8 mouse cellular contexts compared by ENCODE assay signal in the genomic region with DNA sequence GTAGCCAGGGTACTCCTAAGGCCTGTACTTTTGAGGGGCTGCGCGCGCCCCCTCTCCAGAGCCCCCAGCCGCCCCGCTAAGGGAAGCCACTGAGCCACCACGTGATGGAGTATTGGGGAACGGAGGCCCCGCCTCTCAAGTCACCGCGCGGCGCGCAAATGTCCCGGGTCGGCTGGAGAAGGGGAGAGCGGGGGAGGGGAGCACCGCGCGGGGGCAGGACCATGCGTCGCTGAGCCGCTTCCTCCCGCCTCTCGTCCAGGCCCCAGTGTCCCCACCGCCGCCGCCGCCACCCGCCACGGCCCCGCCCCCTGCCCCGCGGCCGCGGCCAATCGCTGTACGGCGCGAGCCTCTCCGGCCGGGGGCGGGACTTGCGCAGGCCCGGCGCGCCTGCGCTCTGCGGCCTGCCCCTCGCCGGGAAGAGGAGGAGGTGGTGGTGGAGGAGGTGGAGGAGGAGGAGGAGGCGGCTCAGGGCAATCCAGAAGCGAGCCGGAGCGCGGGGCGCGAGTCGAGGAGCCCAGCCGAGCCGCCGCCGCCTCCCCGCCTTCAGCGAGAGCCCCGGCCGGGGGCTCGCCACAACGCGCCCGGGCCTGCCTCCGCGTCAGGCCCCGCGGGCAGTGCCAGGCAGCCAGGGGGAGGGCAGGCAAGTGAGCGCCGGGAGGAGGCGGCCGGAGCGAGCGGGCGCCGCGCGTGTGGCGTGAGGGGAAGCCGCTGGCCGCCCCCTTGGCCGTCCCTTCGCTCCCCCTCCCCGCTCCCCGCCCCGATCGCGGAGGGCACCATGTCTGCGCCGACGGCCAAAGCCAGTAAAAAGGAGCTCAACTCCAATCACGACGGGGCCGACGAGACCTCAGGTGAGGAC. TPM values are rescaled to one million over a fixed set of nuclear protein-coding genes. Genes with fewer than 3 reads are reported as not detected.
DNase-seq lines count a peak whose midpoint lies in the region; ATAC-seq and TF ChIP-seq lines count a peak whose summit lies in the region.

No protein-coding gene starts in this region.

- peaks cover 41% of the 10 kb centered on the region for H3K79me2 ChIP-seq in macrophage (ENCODE audit: inconsistent target)

- peak overlapping the region; percentile 99 for H3K27ac ChIP-seq in hindbrain, embryonic 16.5 days (ENCODE audit: low read depth, low read length)
- H3K27ac ChIP-seq in left cerebral cortex, adult 2 months, result peak overlapping the region; percentile 93
- H3K27ac ChIP-seq in macrophage, result peak overlapping the region; percentile 77

- peaks cover 31% of the 10 kb centered on the region for H3K4me1 ChIP-seq in hindbrain, embryonic 16.5 days (ENCODE audit: control insufficient read depth, insufficient read depth, low read depth, low read length)

- ATAC-seq in hindbrain, embryonic 16.5 days, result peak; percentile 96

- H3K9ac ChIP-seq in hindbrain, embryonic 16.5 days (ENCODE audit: low read depth, low read length), result peak overlapping the region; percentile 98

- H3K4me3 ChIP-seq in hindbrain, embryonic 16.5 days (ENCODE audit: low read length), result peak overlapping the region; percentile 99
- H3K4me3 ChIP-seq in left cerebral cortex, adult 2 months, result peak overlapping the region; percentile 94
- H3K4me3 ChIP-seq in macrophage (ENCODE audit: inconsistent target), result peak overlapping the region; percentile 39

- DNase-seq in ZHBTc4 (ENCODE audit: low read depth, low spot score), result peak; percentile 96
- peak; percentile 83 to 96 for DNase-seq in cerebellum, postnatal 4 days (ENCODE audit: low spot score in 2 of 2)
- DNase-seq in gastrocnemius, adult 18-20 months (ENCODE audit: low spot score), result peak; percentile 94
- DNase-seq in left cerebral cortex, adult 2 months (ENCODE audit: extremely low spot score in 1 of 2, low spot score in 2 of 2), result peak; percentile 93 to 94
- DNase-seq in retina, postnatal 7 days (ENCODE audit: low read depth, low spot score), result peak; percentile 90
- DNase-seq in urinary bladder, adult 18-20 months (ENCODE audit: low spot score in 2 of 2), result peak; percentile 81 to 93

- WGBS in hindbrain, embryonic 16.5 days, result under 1% methylated on average over 42 of the region's 101 CpGs
- 0% methylated on average over 71 of the region's 101 CpGs for WGBS in macrophage (ENCODE audit: missing documents)

- intact Hi-C loops in left cerebral cortex, adult 2 months (cut with DNase I), result loop anchor here (2.0 kb wide), 1 partner anchor 59 kb away; the partner anchor contains the start of gene Zer1

- H3K4me2 ChIP-seq in hindbrain, embryonic 16.5 days (ENCODE audit: low read length), result peak overlapping the region; percentile 59

- no peaks in the 10 kb centered on the region for H3K27me3 ChIP-seq in hindbrain, embryonic 16.5 days (replicated peaks; ENCODE audit: control insufficient read depth, insufficient read depth, low read length)

- H3K36me3 ChIP-seq in hindbrain, embryonic 16.5 days (ENCODE audit: control insufficient read depth, insufficient read depth, low read length), result 0 out of 2 replicates have a peak, but pooled peaks cover 4% of the 10 kb centered on the region
- H3K36me3 ChIP-seq in macrophage (ENCODE audit: inconsistent target), result peaks cover 7% of the 10 kb centered on the region; the same call in 1 of the 2 replicates

- TF ChIP-seq CTCF in left cerebral cortex, adult 2 months (IDR thresholded peaks at IDR 0.05), result no peak

- H3K9me3 ChIP-seq in hindbrain, embryonic 16.5 days (ENCODE audit: control insufficient read depth, low read length), result no peaks in the 10 kb centered on the region

RNA-seq across cellular contexts. Expression of gene Set, which starts 9.1 kb away (rescaled TPM):
- 100 to 1,000 TPM in 1 of 2 experiments, 10 to 100 TPM in 1; 87.1 to 104 TPM for total RNA-seq in gastrocnemius, adult 18-20 months (2021)
- polyA plus RNA-seq in hindbrain, embryonic 16.5 days (2015; fragmentation: Nextera tagmentation; extraction: Ambion mirVana), result 284 and 285 TPM in 2 replicates
- 100 to 1,000 TPM; 191 to 192 TPM for total RNA-seq in left cerebral cortex, adult 2 months (2021)
- total RNA-seq in macrophage (2018; cell fraction: chromatin; rRNA removed), result 10 to 100 TPM in 24 of 26 experiments, 1 to 10 TPM in 2; 8.1 to 78.0 (median 28.9) TPM
- 100 to 1,000 TPM; 135 to 243 (median 176) TPM for total RNA-seq in macrophage (2018; cell fraction: cytosol; rRNA removed)
- 100 to 1,000 TPM in 8 of 26 experiments, 10 to 100 TPM in 18; 38.7 to 206 (median 80.9) TPM for total RNA-seq in macrophage (2018; cell fraction: nucleus; rRNA removed)
- 142 to 388 TPM (median 281 TPM) in 3 replicates for polyA plus RNA-seq in macrophage (2018)

RNA-seq across cellular contexts. Expression of gene Pkn3, which starts 11.2 kb away (rescaled TPM):
- 1 to 10 TPM; 2.5 to 3.9 TPM for total RNA-seq in gastrocnemius, adult 18-20 months (2021)
- 1.6 and 2.1 TPM in 2 replicates for polyA plus RNA-seq in hindbrain, embryonic 16.5 days (2015; fragmentation: Nextera tagmentation; extraction: Ambion mirVana)
- 1 to 10 TPM; 2.9 to 3.6 TPM for total RNA-seq in left cerebral cortex, adult 2 months (2021)
- total RNA-seq in macrophage (2018; cell fraction: chromatin; rRNA removed), result 10 to 100 TPM in 4 of 26 experiments, 1 to 10 TPM in 22; 1.1 to 14.8 (median 6.9) TPM
- total RNA-seq in macrophage (2018; cell fraction: cytosol; rRNA removed), result 1 to 10 TPM in 13 of 26 experiments, under 1 TPM in 13; 0.29 to 2.3 (median 1.0) TPM
- 10 to 100 TPM in 1 of 26 experiments, 1 to 10 TPM in 21, under 1 TPM in 4; 0.49 to 14.8 (median 1.9) TPM for total RNA-seq in macrophage (2018; cell fraction: nucleus; rRNA removed)
- polyA plus RNA-seq in macrophage (2018), result 0.94 to 2.4 TPM (median 1.6 TPM) in 3 replicates

RNA-seq across cellular contexts. Expression of gene Wdr34, which starts 17.6 kb away (rescaled TPM):
- 1 to 10 TPM; 3.6 to 4.3 TPM for total RNA-seq in gastrocnemius, adult 18-20 months (2021)
- 76.4 and 78.1 TPM in 2 replicates for polyA plus RNA-seq in hindbrain, embryonic 16.5 days (2015; fragmentation: Nextera tagmentation; extraction: Ambion mirVana)
- 10 to 100 TPM; 40.7 to 41.0 TPM for total RNA-seq in left cerebral cortex, adult 2 months (2021)
- total RNA-seq in macrophage (2018; cell fraction: chromatin; rRNA removed), result 10 to 100 TPM in 9 of 26 experiments, 1 to 10 TPM in 15, under 1 TPM in 2; 0.41 to 15.1 (median 7.3) TPM
- 1 to 10 TPM; 3.9 to 8.3 (median 5.3) TPM for total RNA-seq in macrophage (2018; cell fraction: cytosol; rRNA removed)
- 10 to 100 TPM in 2 of 26 experiments, 1 to 10 TPM in 23, under 1 TPM in 1; 0.75 to 12.7 (median 4.3) TPM for total RNA-seq in macrophage (2018; cell fraction: nucleus; rRNA removed)
- polyA plus RNA-seq in macrophage (2018), result 3.0 to 6.7 TPM (median 4.4 TPM) in 3 replicates

RNA-seq across cellular contexts. Expression of gene Zdhhc12, which starts 27.2 kb away (rescaled TPM):
- total RNA-seq in gastrocnemius, adult 18-20 months (2021), result 1 to 10 TPM; 2.1 to 2.8 TPM
- polyA plus RNA-seq in hindbrain, embryonic 16.5 days (2015; fragmentation: Nextera tagmentation; extraction: Ambion mirVana), result 31.3 and 32.2 TPM in 2 replicates
- total RNA-seq in left cerebral cortex, adult 2 months (2021), result 1 to 10 TPM; 5.4 to 7.0 TPM
- 10 to 100 TPM in 12 of 26 experiments, 1 to 10 TPM in 14; 1.8 to 20.8 (median 9.3) TPM for total RNA-seq in macrophage (2018; cell fraction: chromatin; rRNA removed)
- total RNA-seq in macrophage (2018; cell fraction: cytosol; rRNA removed), result 10 to 100 TPM; 10.0 to 28.7 (median 21.6) TPM
- total RNA-seq in macrophage (2018; cell fraction: nucleus; rRNA removed), result 10 to 100 TPM in 21 of 26 experiments, 1 to 10 TPM in 5; 6.8 to 33.9 (median 16.4) TPM
- polyA plus RNA-seq in macrophage (2018), result 10.5 to 24.6 TPM (median 20.1 TPM) in 3 replicates

RNA-seq across cellular contexts. Expression of gene Zer1, which starts 58.1 kb away (rescaled TPM):
- 10 to 100 TPM; 23.5 to 24.1 TPM for total RNA-seq in gastrocnemius, adult 18-20 months (2021)
- polyA plus RNA-seq in hindbrain, embryonic 16.5 days (2015; fragmentation: Nextera tagmentation; extraction: Ambion mirVana), result 10.4 and 11.3 TPM in 2 replicates
- total RNA-seq in left cerebral cortex, adult 2 months (2021), result 100 to 1,000 TPM; 163 to 171 TPM
- total RNA-seq in macrophage (2018; cell fraction: chromatin; rRNA removed), result 10 to 100 TPM in 20 of 26 experiments, 1 to 10 TPM in 6; 1.7 to 60.0 (median 27.9) TPM
- 10 to 100 TPM in 6 of 26 experiments, 1 to 10 TPM in 20; 4.5 to 15.2 (median 7.5) TPM for total RNA-seq in macrophage (2018; cell fraction: cytosol; rRNA removed)
- total RNA-seq in macrophage (2018; cell fraction: nucleus; rRNA removed), result 10 to 100 TPM in 16 of 26 experiments, 1 to 10 TPM in 10; 3.2 to 46.3 (median 15.2) TPM
- polyA plus RNA-seq in macrophage (2018), result 5.5 to 11.1 TPM (median 6.9 TPM) in 3 replicates

Comparison
In these comparisons a context has a peak if more than half of its experiments do, and no peak if none do; other contexts are left out.
1. Peak in every context shown above with its lines: DNase-seq, ATAC-seq, H3K4me3 ChIP-seq and H3K27ac ChIP-seq.
2. H3K4me3 ChIP-seq: peak in every context shown above with its lines; median percentile 99 in hindbrain, embryonic 16.5 days; 94 in left cerebral cortex, adult 2 months; 39 in macrophage.
3. RNA of gene Wdr34, which starts 17.6 kb away (total RNA-seq): 40.7 to 41.0 TPM in left cerebral cortex, adult 2 months; 3.6 to 4.3 TPM in gastrocnemius, adult 18-20 months; every median in the first group is over 4 times any median in the second.